In genomic region chr2:118127516-118128288, GRCm38 (mm10) we compare ENCODE assay signal across 10 mouse cellular contexts.
"Had no signal": no experiment of that assay in that cellular context is flagged by ENCODE, and none has a peak within 500 bp of the region (broad histone marks: within the 10 kb centered on the region; RNA-seq: fewer than 3 reads in every experiment).

No protein-coding gene starts in this region.

- H3K27ac ChIP-seq: intestine, embryonic 15.5 days; left cerebral cortex, adult 2 months; limb, embryonic 10.5 days; liver, embryonic 14.5 days; midbrain, embryonic 13.5 days; stomach, embryonic 15.5 days had no signal

- H3K4me2 ChIP-seq: intestine, embryonic 15.5 days; midbrain, embryonic 13.5 days; stomach, embryonic 15.5 days had no signal

- DNase-seq: kidney, adult 9 months; lung, postnatal 10 days; right cerebral cortex, postnatal 14 days; thymus, postnatal 4 days had no signal

- ATAC-seq: midbrain, embryonic 13.5 days had no signal

- H3K9me3 ChIP-seq: intestine, embryonic 15.5 days; limb, embryonic 10.5 days; midbrain, embryonic 13.5 days; stomach, embryonic 15.5 days had no signal

- H3K27me3 ChIP-seq: intestine, embryonic 15.5 days; midbrain, embryonic 13.5 days; stomach, embryonic 15.5 days had no signal

- H3K4me1 ChIP-seq: intestine, embryonic 15.5 days; stomach, embryonic 15.5 days had no signal

- H3K4me3 ChIP-seq: intestine, embryonic 15.5 days; left cerebral cortex, adult 2 months; limb, embryonic 10.5 days; midbrain, embryonic 13.5 days; stomach, embryonic 15.5 days had no signal

- H3K9ac ChIP-seq: intestine, embryonic 15.5 days; liver, embryonic 14.5 days; midbrain, embryonic 13.5 days; stomach, embryonic 15.5 days had no signal

- H3K36me3 ChIP-seq: midbrain, embryonic 13.5 days had no signal
